13 mouse cellular contexts compared by ENCODE assay signal in the genomic region with DNA sequence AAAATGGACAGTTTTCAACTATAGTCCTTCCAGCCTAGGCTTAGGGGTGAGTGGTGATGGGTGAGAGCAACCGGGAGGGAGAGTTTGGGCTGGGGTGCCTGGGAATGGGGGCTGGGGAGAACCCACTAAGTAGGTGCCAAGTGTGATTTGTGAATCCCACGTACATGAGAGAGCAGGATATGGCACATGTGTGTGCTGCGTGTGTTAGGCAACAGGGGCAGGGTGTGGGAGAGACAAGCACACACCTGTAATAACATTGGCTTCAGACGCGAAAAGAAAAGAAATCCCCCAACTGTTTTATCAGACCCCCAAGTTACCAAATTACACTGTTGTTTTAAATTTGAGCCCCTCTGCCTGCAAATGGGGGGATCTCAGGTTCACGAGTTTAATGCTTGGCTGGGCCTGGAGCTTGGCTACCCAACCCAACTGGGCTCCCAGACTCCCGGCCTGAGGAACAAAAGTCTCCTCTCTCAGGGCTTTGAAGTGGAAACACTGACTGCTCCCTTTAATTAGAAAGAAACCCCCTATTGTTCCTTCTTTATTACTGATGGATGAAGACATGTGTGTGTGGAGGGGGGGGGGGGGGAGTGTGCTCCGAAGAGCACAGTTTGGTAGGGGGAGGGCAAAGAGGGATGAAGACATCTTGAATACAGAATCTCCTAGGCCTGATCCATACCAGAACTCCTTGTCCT. TPM values are rescaled to one million over a fixed set of nuclear protein-coding genes. Genes with fewer than 3 reads are reported as not detected.
DNase-seq lines count a peak whose midpoint lies in the region; ATAC-seq lines count a peak whose summit lies in the region.
"Had no signal": no experiment of that assay in that cellular context is flagged by ENCODE, and none has a peak within 500 bp of the region (broad histone marks: within the 10 kb centered on the region; RNA-seq: fewer than 3 reads in every experiment).

No protein-coding gene starts in this region.

- no peak overlapping the region for H3K4me3 ChIP-seq in midbrain, embryonic 11.5 days (ENCODE audit: low read depth, low read length)
- H3K4me3 ChIP-seq in midbrain, embryonic 16.5 days (ENCODE audit: low read depth, low read length), result no peak overlapping the region
- H3K4me3 ChIP-seq in forebrain, embryonic 12.5 days (replicated peaks), result no peak overlapping the region
- H3K4me3 ChIP-seq in hindbrain, embryonic 13.5 days, result no peak overlapping the region

- H3K9me3 ChIP-seq in midbrain, embryonic 11.5 days (ENCODE audit: control insufficient read depth, low read length), result no peaks in the 10 kb centered on the region
- H3K9me3 ChIP-seq in midbrain, embryonic 16.5 days (replicated peaks; ENCODE audit: control insufficient read depth, low read length, poor library complexity, severe bottlenecking), result no peaks in the 10 kb centered on the region
- no peaks in the 10 kb centered on the region for H3K9me3 ChIP-seq in forebrain, embryonic 12.5 days
- no peaks in the 10 kb centered on the region for H3K9me3 ChIP-seq in hindbrain, embryonic 13.5 days

- no peak for DNase-seq in midbrain, embryonic 11.5 days (ENCODE audit: low spot score, missing footprints)
- peak; percentile 72 for DNase-seq in retina, embryonic 14.5 days (ENCODE audit: low spot score)
- no peak for DNase-seq in layer of hippocampus, postnatal 36 days
- DNase-seq in thymus, postnatal 4 days, result no peak
- DNase-seq: cerebellum, postnatal 10 days; heart, postnatal 10 days; kidney, adult 2 months; right cerebral cortex, postnatal 14 days; thymus, postnatal 14 days had no signal

- 17% methylated on average over 8 of the region's 8 CpGs for WGBS in midbrain, embryonic 11.5 days
- 17% methylated on average over 8 of the region's 8 CpGs for WGBS in midbrain, embryonic 16.5 days
- 21% methylated on average over 8 of the region's 8 CpGs for WGBS in forebrain, embryonic 12.5 days
- WGBS in hindbrain, embryonic 13.5 days, result 23% methylated on average over 8 of the region's 8 CpGs

- H3K4me1 ChIP-seq in midbrain, embryonic 11.5 days (ENCODE audit: control insufficient read depth, insufficient read depth, low read length), result peaks cover 15% of the 10 kb centered on the region; the same call in 1 of the 2 replicates
- no peaks in the 10 kb centered on the region for H3K4me1 ChIP-seq in midbrain, embryonic 16.5 days (ENCODE audit: control insufficient read depth, insufficient read depth, low read length)
- H3K4me1 ChIP-seq in forebrain, embryonic 12.5 days, result peaks cover 36% of the 10 kb centered on the region
- H3K4me1 ChIP-seq in hindbrain, embryonic 13.5 days (replicated peaks), result peaks cover 42% of the 10 kb centered on the region

- no peaks in the 10 kb centered on the region for H3K36me3 ChIP-seq in midbrain, embryonic 11.5 days (ENCODE audit: control insufficient read depth, insufficient read depth, low read length)
- no peaks in the 10 kb centered on the region for H3K36me3 ChIP-seq in midbrain, embryonic 16.5 days (ENCODE audit: control insufficient read depth, insufficient read depth, low read length)
- no peaks in the 10 kb centered on the region for H3K36me3 ChIP-seq in forebrain, embryonic 12.5 days (replicated peaks)
- no peaks in the 10 kb centered on the region for H3K36me3 ChIP-seq in hindbrain, embryonic 13.5 days

- no peak overlapping the region for H3K4me2 ChIP-seq in midbrain, embryonic 11.5 days
- no peak overlapping the region for H3K4me2 ChIP-seq in midbrain, embryonic 16.5 days (ENCODE audit: low read length)
- no peak overlapping the region for H3K4me2 ChIP-seq in forebrain, embryonic 12.5 days
- no peak overlapping the region for H3K4me2 ChIP-seq in hindbrain, embryonic 13.5 days

- H3K9ac ChIP-seq in midbrain, embryonic 11.5 days (ENCODE audit: low read length), result no peak overlapping the region
- no peak overlapping the region for H3K9ac ChIP-seq in midbrain, embryonic 16.5 days (ENCODE audit: low read depth, low read length)
- no peak overlapping the region for H3K9ac ChIP-seq in forebrain, embryonic 12.5 days
- no peak overlapping the region for H3K9ac ChIP-seq in hindbrain, embryonic 13.5 days

- H3K27ac ChIP-seq in midbrain, embryonic 11.5 days (ENCODE audit: low read depth, low read length), result no peak overlapping the region
- no peak overlapping the region for H3K27ac ChIP-seq in midbrain, embryonic 16.5 days (ENCODE audit: low read length)
- H3K27ac ChIP-seq in forebrain, embryonic 12.5 days, result no peak overlapping the region
- no peak overlapping the region for H3K27ac ChIP-seq in hindbrain, embryonic 13.5 days

- ATAC-seq in midbrain, embryonic 11.5 days (ENCODE audit: low FRiP score), result peak; percentile 49; the same call in 1 of the 2 replicates
- ATAC-seq in midbrain, embryonic 16.5 days, result no peak
- peak; percentile 40; the same call in 1 of the 2 replicates for ATAC-seq in forebrain, embryonic 12.5 days (ENCODE audit: low FRiP score)
- ATAC-seq in hindbrain, embryonic 13.5 days (ENCODE audit: low FRiP score), result peak; percentile 12
- ATAC-seq: Patski had no signal

- H3K27me3 ChIP-seq in midbrain, embryonic 11.5 days (ENCODE audit: control insufficient read depth, insufficient read depth, low read length), result peaks cover 48% of the 10 kb centered on the region
- H3K27me3 ChIP-seq in midbrain, embryonic 16.5 days (ENCODE audit: control insufficient read depth, insufficient read depth, low read depth, low read length), result peaks cover 3% of the 10 kb centered on the region; the same call in 1 of the 2 replicates
- peaks cover 24% of the 10 kb centered on the region for H3K27me3 ChIP-seq in forebrain, embryonic 12.5 days
- 0 out of 2 replicates have a peak, but pooled peaks cover 18% of the 10 kb centered on the region for H3K27me3 ChIP-seq in hindbrain, embryonic 13.5 days
- H3K27me3 ChIP-seq: Patski had no signal

RNA-seq across cellular contexts. Expression of a gene that starts 11.3 kb away (rescaled TPM):
- polyA plus RNA-seq in midbrain, embryonic 11.5 days (2014; fragmentation: Nextera tagmentation; extraction: Ambion mirVana), result 5.0 and 5.5 TPM in 2 replicates
- polyA plus RNA-seq in midbrain, embryonic 16.5 days (2015; fragmentation: Nextera tagmentation; extraction: Ambion mirVana), result 3.9 and 4.3 TPM in 2 replicates
- 7.1 and 10.8 TPM in 2 replicates for polyA plus RNA-seq in forebrain, embryonic 12.5 days (2016; fragmentation: Nextera tagmentation; extraction: Ambion mirVana)
- polyA plus RNA-seq in hindbrain, embryonic 13.5 days (2015; fragmentation: Nextera tagmentation; extraction: Ambion mirVana), result 4.4 and 5.7 TPM in 2 replicates
- 10 to 100 TPM; 16.4 to 18.9 TPM for total RNA-seq in layer of hippocampus, postnatal 36 days (2021)
